Mouse (Mus musculus) small intestine, adult 2 months (tissue): ENCODE results near the gene Hap1.

Source experiments
- CTCF ChIP-seq: fragments of 200-500 bp; IDR thresholded peaks from 2 replicates; pipeline ENCODE4 v1.5.1; 2012; ENCODE audit warnings: low read depth, mild to moderate bottlenecking, control low read depth, inconsistent platforms, low read length, moderate library complexity, mixed read lengths; ENCODE audit not compliant: insufficient replicate concordance, insufficient read length; ENCODE audit errors: extremely low read depth
- POLR2A ChIP-seq: fragments of 200-500 bp; IDR thresholded peaks from 2 replicates; pipeline ENCODE4 v1.6.1; 2012; ENCODE audit warnings: low read depth, mild to moderate bottlenecking, control low read depth, inconsistent platforms, low read length, moderate library complexity

DNA sequence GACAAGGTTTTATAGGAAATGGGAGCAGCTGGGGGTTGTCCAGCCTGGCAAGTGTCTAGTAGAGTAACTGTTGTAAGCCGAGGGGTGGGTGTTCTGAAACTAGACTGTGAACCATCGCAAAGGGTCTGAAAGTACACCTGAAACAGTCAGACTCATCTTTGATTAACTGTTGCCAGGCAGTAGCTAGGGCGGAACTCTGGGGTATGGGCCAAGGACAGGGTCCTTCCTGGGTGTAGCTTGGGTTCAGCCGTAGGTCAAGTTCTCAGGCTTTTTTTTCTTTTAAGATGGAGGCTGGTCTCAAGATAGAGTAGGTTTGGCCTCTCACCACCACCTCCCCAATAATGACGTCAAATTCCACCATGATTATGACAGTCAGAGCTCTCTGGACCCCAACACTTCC, 48.0 kb downstream of the Hap1 start:
- TF ChIP-seq CTCF (no peak), POLR2A (no peak)
